Mouse (Mus musculus): ENCODE measurements around the gene Hsd11b2.

The Hsd11b2 gene

GRCm38 (mm10) chr8:105522890-105523289 lies 4.3 kb downstream of the Hsd11b2 start:
- DNase-seq (ENCODE audit: low read depth, low spot score): no peak

- DNase-seq (ENCODE audit: low read depth, low spot score): no peak
Measured at GRCm38 (mm10) chr8:105527110-105527509, 8.6 kb downstream of the Hsd11b2 start.

- no peak for DNase-seq (ENCODE audit: low read depth, low spot score)
Measured at GRCm38 (mm10) chr8:105528206-105528605, 9.7 kb downstream of the Hsd11b2 start.

- DNase-seq (ENCODE audit: low read depth, low spot score): no peak
Measured at GRCm38 (mm10) chr8:105529271-105529670, 10.7 kb downstream of the Hsd11b2 start.

GRCm38 (mm10) chr8:105531774-105532173 lies 13.2 kb downstream of the Hsd11b2 start:
- no peak for DNase-seq (ENCODE audit: low read depth, low spot score)

- DNase-seq (ENCODE audit: low read depth, low spot score): no peak
Measured at GRCm38 (mm10) chr8:105533439-105533838, 14.9 kb downstream of the Hsd11b2 start.

GRCm38 (mm10) chr8:105533892-105534329 lies 15.4 kb downstream of the Hsd11b2 start:
- no peak for DNase-seq (ENCODE audit: low read depth, low spot score)

GRCm38 (mm10) chr8:105536546-105536945 lies 18.0 kb downstream of the Hsd11b2 start:
- DNase-seq (ENCODE audit: low read depth, low spot score): no peak

- DNase-seq (ENCODE audit: low read depth, low spot score): no peak
Measured at GRCm38 (mm10) chr8:105537011-105537677, 18.6 kb downstream of the Hsd11b2 start.

- no peak for DNase-seq (ENCODE audit: low read depth, low spot score)
Measured at GRCm38 (mm10) chr8:105538940-105539339, 20.4 kb downstream of the Hsd11b2 start.

GRCm38 (mm10) chr8:105542032-105542656 lies 23.6 kb downstream of the Hsd11b2 start:
- DNase-seq (ENCODE audit: low read depth, low spot score): no peak

GRCm38 (mm10) chr8:105542808-105543207 lies 24.3 kb downstream of the Hsd11b2 start:
- DNase-seq (ENCODE audit: low read depth, low spot score): no peak

- no peak for DNase-seq (ENCODE audit: low read depth, low spot score)
Measured at GRCm38 (mm10) chr8:105543703-105544102, 25.1 kb downstream of the Hsd11b2 start.

GRCm38 (mm10) chr8:105544544-105545205 lies 26.1 kb downstream of the Hsd11b2 start:
- no peak for DNase-seq (ENCODE audit: low read depth, low spot score)

GRCm38 (mm10) chr8:105545249-105545648 lies 26.7 kb downstream of the Hsd11b2 start:
- no peak for DNase-seq (ENCODE audit: low read depth, low spot score)

- DNase-seq (ENCODE audit: low read depth, low spot score): no peak
Measured at GRCm38 (mm10) chr8:105546384-105547350, 28.1 kb downstream of the Hsd11b2 start.

GRCm38 (mm10) chr8:105549506-105549905 lies 31.0 kb downstream of the Hsd11b2 start:
- no peak for DNase-seq (ENCODE audit: low read depth, low spot score)

- DNase-seq (ENCODE audit: low read depth, low spot score): no peak
Measured at GRCm38 (mm10) chr8:105550083-105550482, 31.5 kb downstream of the Hsd11b2 start.

- no peak for DNase-seq (ENCODE audit: low read depth, low spot score)
Measured at GRCm38 (mm10) chr8:105552032-105552431, 33.5 kb downstream of the Hsd11b2 start.

- DNase-seq (ENCODE audit: low read depth, low spot score): no peak
Measured at GRCm38 (mm10) chr8:105552824-105553223, 34.3 kb downstream of the Hsd11b2 start.

GRCm38 (mm10) chr8:105554087-105554486 lies 35.5 kb downstream of the Hsd11b2 start:
- no peak for DNase-seq (ENCODE audit: low read depth, low spot score)

- DNase-seq (ENCODE audit: low read depth, low spot score): no peak
Measured at GRCm38 (mm10) chr8:105555230-105555629, 36.7 kb downstream of the Hsd11b2 start.
